Mouse (Mus musculus) liver, embryonic 12.5 days (tissue): ENCODE data around the gene Foxn3. TPM values are rescaled to one million over a fixed set of nuclear protein-coding genes. Genes with fewer than 3 reads are reported as not detected.

Source experiments
- ATAC-seq: fragments of 200-750 bp; cut with Nextera tagmentation; 2 replicates; pipeline ENCODE4 v1.8.0; 2017; ENCODE audit warnings: moderate number of reproducible peaks, mild to moderate bottlenecking, moderate library complexity
- H3K27ac ChIP-seq: fragments of 300-500 bp; sonication (generic); 2 replicates; pipeline ENCODE4 v1.5.1; 2016; ENCODE audit warnings: mild to moderate bottlenecking
- H3K27me3 ChIP-seq: fragments of 300-500 bp; sonication (generic); replicated peaks from 2 replicates; pipeline ENCODE4 v1.6.1; 2016; ENCODE audit warnings: mild to moderate bottlenecking, moderate library complexity
- H3K36me3 ChIP-seq: fragments of 300-500 bp; sonication (generic); 2 replicates; pipeline ENCODE4 v1.6.1; 2016; ENCODE audit warnings: mild to moderate bottlenecking, moderate library complexity
- H3K4me1 ChIP-seq: fragments of 300-500 bp; sonication (generic); 2 replicates; pipeline ENCODE4 v1.6.1; 2016
- H3K4me2 ChIP-seq: fragments of 300-500 bp; sonication (generic); 2 replicates; pipeline ENCODE4 v1.6.1; 2016; ENCODE audit warnings: mild to moderate bottlenecking, moderate library complexity
- H3K4me3 ChIP-seq: fragments of 300-500 bp; sonication (generic); 2 replicates; pipeline ENCODE4 v1.5.1; 2016; ENCODE audit warnings: mild to moderate bottlenecking, moderate library complexity
- H3K9ac ChIP-seq: fragments of 300-500 bp; sonication (generic); 2 replicates; pipeline ENCODE4 v1.6.1; 2016; ENCODE audit warnings: mild to moderate bottlenecking, moderate library complexity
- H3K9me3 ChIP-seq: fragments of 300-500 bp; sonication (generic); replicated peaks from 2 replicates; pipeline ENCODE4 v1.6.1; 2016; ENCODE audit warnings: mild to moderate bottlenecking, moderate library complexity
- WGBS: fragments of 180-500 bp; shearing (Covaris S2); methylation state at CpG from one replicate; pipeline ENCODE4 v1.1.7; 2016; ENCODE audit not compliant: insufficient replicate concordance; 5-methylcytosine and 5-hydroxymethylcytosine counted together
- polyA plus RNA-seq: library from polyadenylated mRNA; unstranded; fragments of >200 nt; fragmentation: Nextera tagmentation; extraction: Ambion mirVana; gene quantifications from 2 replicates; pipeline ENCODE4 v1.2.1, GENCODE M21; 2016

Foxn3 gene
- polyA plus RNA-seq, 1 experiment from 2014 or later = 25.8 TPM

DNA sequence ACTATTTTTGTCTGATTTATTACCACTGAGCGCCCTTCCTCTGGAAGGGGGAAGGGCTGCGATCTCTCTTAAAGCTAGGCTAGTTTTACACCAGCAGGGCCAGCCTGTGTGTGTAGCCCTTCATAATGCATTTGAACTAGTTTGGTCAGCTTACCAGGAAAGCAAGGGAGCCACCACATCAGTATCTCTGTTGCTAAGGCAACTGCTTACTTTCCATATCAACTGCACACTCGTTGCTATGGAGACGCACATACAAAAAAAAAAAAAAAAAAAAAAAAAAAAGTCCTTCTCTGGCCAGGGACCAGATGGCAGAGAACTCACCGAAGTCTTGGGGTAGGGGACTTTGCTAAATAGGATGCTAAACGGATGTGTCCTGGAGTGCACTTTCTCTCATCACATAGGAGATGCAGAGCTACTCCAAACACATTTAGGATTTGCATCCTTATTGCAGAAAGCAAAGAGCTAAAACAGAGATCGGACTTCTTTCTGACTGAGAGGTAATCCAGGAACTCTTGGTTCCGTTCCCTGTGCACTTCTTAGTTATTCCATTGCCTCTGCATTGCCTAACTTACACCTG, 187.4 kb downstream of the Foxn3 start:
- WGBS = 76% methylated on average over 8 of the region's 8 CpGs
- H3K27me3 ChIP-seq = no peaks in the 10 kb centered on the region
- no peak overlapping the region for H3K9ac ChIP-seq
- no peak overlapping the region for H3K27ac ChIP-seq
- no peaks in the 10 kb centered on the region for H3K9me3 ChIP-seq
- H3K4me1 ChIP-seq = peaks cover 37% of the 10 kb centered on the region
- ATAC-seq = no peak
- no peak overlapping the region for H3K4me3 ChIP-seq
- peaks cover 9% of the 10 kb centered on the region; the same call in 1 of the 2 replicates for H3K36me3 ChIP-seq
- no peak overlapping the region for H3K4me2 ChIP-seq

DNA sequence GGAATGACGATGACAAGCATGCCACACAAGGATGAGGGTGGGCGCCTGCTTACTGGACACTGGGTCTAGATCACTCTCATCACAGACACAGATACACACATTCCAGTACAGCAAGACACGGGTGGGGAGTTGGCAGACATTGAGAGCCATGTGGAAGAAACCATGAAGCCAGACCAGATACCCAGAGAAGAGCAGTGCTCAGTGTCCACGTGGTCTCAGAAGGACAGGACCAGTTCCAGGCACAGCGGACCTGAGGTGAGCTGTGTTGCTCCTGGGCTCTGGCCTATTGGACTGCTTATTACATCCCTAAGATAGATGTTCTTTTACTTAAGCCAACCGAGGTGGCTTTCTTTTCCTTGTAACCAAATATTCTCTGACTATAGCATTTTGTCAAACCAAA, 188.0 kb downstream of the Foxn3 start:
- Histone ChIP-seq H3K4me1 (peaks cover 34% of the 10 kb centered on the region), H3K9ac (no peak overlapping the region), H3K27me3 (no peaks in the 10 kb centered on the region), H3K4me3 (no peak overlapping the region), H3K4me2 (no peak overlapping the region), H3K9me3 (no peaks in the 10 kb centered on the region), H3K36me3 (peaks cover 9% of the 10 kb centered on the region; the same call in 1 of the 2 replicates), H3K27ac (no peak overlapping the region)
- WGBS = 76% methylated on average over 6 of the region's 6 CpGs
- ATAC-seq = no peak

DNA sequence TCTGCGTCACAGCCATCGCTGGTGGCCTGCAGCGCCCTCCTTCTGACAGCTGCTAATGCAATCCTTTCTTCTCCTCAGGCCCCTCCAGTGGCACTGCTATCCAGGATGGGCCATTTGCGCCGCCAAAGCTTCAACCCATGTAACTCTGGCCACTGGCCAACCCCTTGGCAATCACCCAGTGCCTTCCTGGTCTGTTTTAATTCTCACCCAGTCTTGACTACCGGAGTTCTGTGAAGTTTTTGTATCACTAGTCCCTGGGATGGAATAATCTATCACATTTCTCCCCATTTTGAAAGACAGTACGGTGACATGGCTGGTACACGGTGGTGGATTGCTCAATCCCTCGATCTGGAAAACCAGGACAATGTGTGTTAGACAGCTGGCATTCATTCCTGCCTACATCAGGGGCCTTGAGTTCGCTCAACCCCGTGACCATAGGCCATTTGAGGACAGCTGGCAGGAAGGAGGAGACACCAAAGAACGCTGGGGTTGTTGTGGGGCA, 189.2 kb downstream of the Foxn3 start:
- peaks cover 9% of the 10 kb centered on the region; the same call in 1 of the 2 replicates for H3K36me3 ChIP-seq
- no peak overlapping the region for H3K4me2 ChIP-seq
- no peaks in the 10 kb centered on the region for H3K9me3 ChIP-seq
- peaks cover 26% of the 10 kb centered on the region for H3K4me1 ChIP-seq
- no peak overlapping the region for H3K4me3 ChIP-seq
- H3K9ac ChIP-seq = no peak overlapping the region
- no peak overlapping the region for H3K27ac ChIP-seq
- 76% methylated on average over 12 of the region's 12 CpGs for WGBS
- ATAC-seq = no peak
- no peaks in the 10 kb centered on the region for H3K27me3 ChIP-seq

DNA sequence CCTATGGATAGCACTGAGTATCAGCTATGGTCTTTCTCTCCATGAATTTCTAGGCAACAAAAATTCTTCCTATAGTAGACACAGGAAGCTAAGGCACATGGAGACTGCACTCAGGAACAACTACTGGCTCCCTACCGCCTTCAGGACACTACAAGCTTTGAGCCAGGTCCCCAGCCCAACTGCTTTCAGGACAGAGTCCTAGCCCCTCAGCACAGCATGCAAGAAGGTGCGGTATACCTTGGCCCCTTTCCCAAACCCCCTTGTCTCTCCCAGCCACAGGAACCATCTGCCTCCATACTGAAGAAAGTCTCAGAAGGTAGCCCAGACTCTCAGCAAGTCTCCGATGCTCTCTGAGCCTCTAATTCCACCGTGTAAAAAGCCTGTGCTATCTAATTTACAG, 189.8 kb downstream of the Foxn3 start:
- Histone ChIP-seq H3K9ac (no peak overlapping the region), H3K4me1 (peaks cover 20% of the 10 kb centered on the region), H3K27me3 (no peaks in the 10 kb centered on the region), H3K9me3 (no peaks in the 10 kb centered on the region), H3K27ac (no peak overlapping the region), H3K4me2 (no peak overlapping the region), H3K36me3 (peaks cover 9% of the 10 kb centered on the region; the same call in 1 of the 2 replicates), H3K4me3 (no peak overlapping the region)
- no peak for ATAC-seq
- 67% methylated on average over 4 of the region's 4 CpGs for WGBS

DNA sequence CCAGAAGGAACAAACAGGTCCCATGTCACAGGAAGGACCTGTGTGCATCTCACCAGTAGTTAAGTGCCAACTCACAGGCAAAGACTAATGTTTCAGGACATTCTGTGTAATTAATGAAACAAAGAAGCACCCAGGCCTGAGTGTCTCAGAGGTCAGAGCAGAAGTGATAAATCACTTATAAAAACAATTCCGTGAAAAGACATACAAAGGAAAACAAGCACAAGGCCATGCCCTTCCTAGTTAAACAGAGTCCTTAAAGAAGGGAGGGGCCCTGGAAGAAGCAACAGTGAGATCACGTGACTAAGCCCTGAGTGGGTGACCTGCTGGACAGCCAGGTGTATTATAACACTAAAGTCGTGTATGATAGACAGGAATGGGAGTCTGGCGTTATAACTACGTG, 191.9 kb downstream of the Foxn3 start:
- H3K4me2 ChIP-seq = no peak overlapping the region
- H3K9me3 ChIP-seq = no peaks in the 10 kb centered on the region
- H3K27ac ChIP-seq = no peak overlapping the region
- no peak for ATAC-seq
- H3K36me3 ChIP-seq = peaks cover 9% of the 10 kb centered on the region; the same call in 1 of the 2 replicates
- H3K27me3 ChIP-seq = no peaks in the 10 kb centered on the region
- no peaks in the 10 kb centered on the region for H3K4me1 ChIP-seq
- no peak overlapping the region for H3K9ac ChIP-seq
- 61% methylated on average over 5 of the region's 5 CpGs for WGBS
- no peak overlapping the region for H3K4me3 ChIP-seq

DNA sequence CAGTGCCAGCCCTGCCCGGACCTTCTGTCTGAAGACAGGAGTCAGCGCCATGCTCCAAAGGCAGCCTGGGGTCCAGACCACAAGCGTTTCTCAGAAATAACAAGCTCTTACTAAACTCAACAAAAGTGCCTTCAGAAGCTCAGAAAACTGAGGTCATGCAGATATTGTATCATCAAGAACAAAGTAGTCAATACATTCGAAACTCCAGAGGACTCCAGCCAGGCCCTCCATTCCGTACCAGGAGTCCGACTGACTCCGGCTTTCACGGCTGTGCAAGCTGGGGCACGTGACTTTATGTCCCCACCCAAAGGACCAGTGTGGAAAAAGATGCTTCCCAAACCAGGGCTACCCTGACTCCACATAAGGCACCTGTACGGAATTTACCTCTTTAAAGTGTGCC, 195.1 kb downstream of the Foxn3 start:
- H3K36me3 ChIP-seq = no peaks in the 10 kb centered on the region
- WGBS = 89% methylated on average over 10 of the region's 10 CpGs
- H3K9me3 ChIP-seq = no peaks in the 10 kb centered on the region
- peaks cover 7% of the 10 kb centered on the region for H3K4me1 ChIP-seq
- ATAC-seq = no peak
- no peak overlapping the region for H3K27ac ChIP-seq
- no peak overlapping the region for H3K4me3 ChIP-seq
- no peak overlapping the region for H3K9ac ChIP-seq
- no peaks in the 10 kb centered on the region for H3K27me3 ChIP-seq
- H3K4me2 ChIP-seq = no peak overlapping the region

DNA sequence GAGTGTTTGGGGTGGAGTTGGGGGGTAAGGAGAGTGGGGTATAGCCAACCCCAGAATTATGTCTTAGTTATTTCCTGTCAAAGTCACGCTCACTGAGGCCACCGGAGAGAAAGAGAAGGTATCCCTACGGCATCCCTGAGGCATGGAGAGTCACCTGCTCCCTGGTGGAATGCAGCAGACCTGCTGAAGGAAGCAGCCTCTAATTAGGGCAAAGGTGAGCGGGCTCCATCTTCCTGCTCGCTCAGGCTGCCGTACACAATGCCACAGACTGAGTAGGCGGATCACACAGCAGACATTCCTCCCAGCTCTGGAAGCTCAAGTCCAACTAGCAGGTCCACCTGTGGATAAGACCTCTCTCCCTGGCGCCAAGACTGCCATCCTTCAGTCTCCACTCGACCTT, 197.4 kb downstream of the Foxn3 start:
- no peak overlapping the region for H3K9ac ChIP-seq
- H3K27ac ChIP-seq = no peak overlapping the region
- 85% methylated on average over 9 of the region's 9 CpGs for WGBS
- H3K4me1 ChIP-seq = peaks cover 30% of the 10 kb centered on the region
- H3K36me3 ChIP-seq = no peaks in the 10 kb centered on the region
- no peak for ATAC-seq
- H3K9me3 ChIP-seq = no peaks in the 10 kb centered on the region
- H3K4me3 ChIP-seq = no peak overlapping the region
- no peaks in the 10 kb centered on the region for H3K27me3 ChIP-seq
- H3K4me2 ChIP-seq = no peak overlapping the region

DNA sequence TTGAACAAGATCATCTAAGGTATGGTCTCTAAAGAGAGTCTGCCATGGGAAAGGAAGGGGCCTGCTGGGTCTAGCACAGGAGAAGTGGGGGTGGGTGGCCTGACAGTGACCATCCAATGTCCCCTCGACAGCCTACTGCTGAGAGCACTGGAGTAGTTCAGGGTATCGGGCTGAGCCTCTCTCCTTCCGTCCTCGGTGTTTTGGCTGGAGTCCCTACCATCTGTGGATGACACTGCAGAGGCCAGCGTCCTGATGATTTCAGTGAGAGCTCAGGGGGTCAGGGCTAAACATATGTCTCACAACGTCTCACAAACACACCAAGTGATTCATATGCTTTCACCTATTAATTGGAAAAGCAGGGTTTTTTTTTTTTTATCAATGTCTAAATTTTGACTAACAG, 199.2 kb downstream of the Foxn3 start:
- Histone ChIP-seq H3K27me3 (no peaks in the 10 kb centered on the region), H3K27ac (no peak overlapping the region), H3K9me3 (no peaks in the 10 kb centered on the region), H3K4me3 (no peak overlapping the region), H3K36me3 (no peaks in the 10 kb centered on the region), H3K4me1 (peaks cover 36% of the 10 kb centered on the region), H3K4me2 (no peak overlapping the region), H3K9ac (no peak overlapping the region)
- no peak for ATAC-seq
- 77% methylated on average over 6 of the region's 6 CpGs for WGBS

DNA sequence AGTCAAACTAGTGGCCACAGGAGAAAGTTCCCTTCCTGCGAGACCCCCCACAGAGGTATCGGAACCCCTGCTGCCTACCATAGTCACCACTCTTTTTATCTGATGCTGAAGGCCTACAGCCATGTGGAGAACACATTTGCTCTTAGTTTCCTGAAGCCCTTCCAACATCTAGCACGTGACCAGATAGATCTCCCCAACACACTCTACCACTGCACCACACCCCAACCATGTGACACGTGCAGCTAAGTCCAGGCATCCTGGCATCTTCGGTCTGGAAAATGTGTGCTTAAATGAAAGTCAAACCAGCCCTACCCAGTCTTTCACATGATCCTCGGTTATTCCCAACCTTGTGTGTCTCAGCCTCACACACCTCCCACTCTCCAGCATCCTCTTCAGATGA, 200.4 kb downstream of the Foxn3 start:
- H3K36me3 ChIP-seq = no peaks in the 10 kb centered on the region
- H3K4me2 ChIP-seq = no peak overlapping the region
- 75% methylated on average over 6 of the region's 6 CpGs for WGBS
- H3K4me3 ChIP-seq = no peak overlapping the region
- peaks cover 36% of the 10 kb centered on the region for H3K4me1 ChIP-seq
- H3K9me3 ChIP-seq = no peaks in the 10 kb centered on the region
- no peak overlapping the region for H3K9ac ChIP-seq
- H3K27me3 ChIP-seq = no peaks in the 10 kb centered on the region
- no peak overlapping the region for H3K27ac ChIP-seq
- ATAC-seq = no peak; the same call in 1 of the 2 replicates

DNA sequence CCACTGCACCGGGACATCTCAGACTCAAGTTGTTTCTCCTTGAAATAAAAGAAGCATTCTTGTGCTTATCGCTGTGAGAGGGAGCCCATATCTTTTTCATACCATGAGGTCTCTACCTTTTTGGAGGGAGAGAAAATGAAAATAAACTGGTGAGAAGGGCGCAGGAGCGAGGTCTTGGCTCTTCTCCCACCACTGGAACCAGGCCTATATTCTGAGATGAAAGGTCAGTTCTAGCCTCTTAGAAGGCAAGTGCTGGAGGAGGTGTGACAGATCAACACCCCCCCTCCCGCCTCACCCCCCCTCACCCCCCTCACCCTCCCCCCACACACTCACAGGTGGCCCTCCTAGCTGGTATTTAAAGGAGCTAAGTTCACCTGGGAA, 201.6 kb downstream of the Foxn3 start:
- no peak overlapping the region for H3K4me2 ChIP-seq
- no peaks in the 10 kb centered on the region for H3K27me3 ChIP-seq
- H3K9ac ChIP-seq = no peak overlapping the region
- ATAC-seq = no peak
- H3K27ac ChIP-seq = no peak overlapping the region
- H3K9me3 ChIP-seq = no peaks in the 10 kb centered on the region
- H3K36me3 ChIP-seq = no peaks in the 10 kb centered on the region
- H3K4me1 ChIP-seq = peaks cover 36% of the 10 kb centered on the region
- 81% methylated on average over 4 of the region's 5 CpGs for WGBS
- H3K4me3 ChIP-seq = no peak overlapping the region

DNA sequence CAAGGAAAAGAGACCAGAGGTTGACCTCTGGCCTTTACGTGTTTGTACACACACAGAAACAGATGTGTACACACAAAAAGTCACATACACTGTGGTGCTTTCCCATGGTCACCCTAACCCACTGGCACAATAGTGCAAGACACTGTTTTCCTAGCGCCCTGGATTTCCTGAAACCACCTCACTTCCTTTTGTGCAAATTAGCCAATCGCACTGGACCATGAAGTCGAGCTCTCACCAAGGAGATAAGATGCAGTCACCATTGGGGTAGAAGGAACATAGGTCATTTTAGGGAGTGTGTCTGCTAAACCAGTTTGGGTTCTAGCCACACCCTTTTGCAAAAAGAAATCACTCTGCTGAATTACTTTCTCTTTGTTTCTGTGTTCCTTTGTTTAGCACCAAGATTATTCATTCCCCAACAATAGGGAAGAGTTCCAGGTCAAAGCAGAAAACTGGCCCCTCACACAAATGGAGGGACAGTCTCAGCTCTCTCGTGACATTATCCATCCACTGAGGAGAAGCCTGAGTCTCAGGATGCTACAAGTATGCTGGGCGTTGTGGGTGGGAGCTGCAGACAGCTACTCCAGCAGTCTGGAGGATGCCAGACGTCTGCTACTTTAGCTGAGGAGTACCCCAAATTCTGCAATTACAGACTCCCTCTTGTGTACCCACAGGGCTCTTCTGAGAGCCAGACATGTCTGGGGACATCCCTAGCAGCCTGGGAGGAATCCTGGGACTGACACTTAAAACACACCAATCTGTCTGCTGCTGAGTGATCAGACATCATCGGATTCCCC, 202.2 kb downstream of the Foxn3 start:
- H3K9ac ChIP-seq = no peak overlapping the region
- no peak overlapping the region for H3K4me2 ChIP-seq
- peaks cover 39% of the 10 kb centered on the region for H3K4me1 ChIP-seq
- no peaks in the 10 kb centered on the region for H3K27me3 ChIP-seq
- no peak overlapping the region for H3K4me3 ChIP-seq
- 61% methylated on average over 8 of the region's 8 CpGs for WGBS
- no peaks in the 10 kb centered on the region for H3K36me3 ChIP-seq
- H3K9me3 ChIP-seq = no peaks in the 10 kb centered on the region
- no peak overlapping the region for H3K27ac ChIP-seq
- ATAC-seq = no peak

DNA sequence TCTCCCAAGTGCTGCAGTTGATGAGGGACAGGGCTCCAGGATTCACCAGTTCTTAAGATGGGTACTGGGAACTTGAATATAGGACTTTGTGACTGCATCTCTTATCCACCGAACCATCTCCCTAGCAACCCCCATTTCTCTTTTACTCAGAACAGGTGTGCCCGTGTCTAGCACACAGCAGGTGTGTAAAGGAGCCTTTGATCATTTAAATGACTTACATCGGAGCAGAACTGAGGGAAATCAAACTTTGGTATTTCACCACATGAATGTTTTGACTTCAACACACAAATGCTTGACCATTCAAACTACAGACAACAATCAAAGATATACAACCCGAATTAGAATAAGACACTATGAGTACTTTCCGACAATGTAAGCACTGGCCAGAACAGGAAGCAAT, 204.7 kb downstream of the Foxn3 start:
- H3K4me1 ChIP-seq = peaks cover 37% of the 10 kb centered on the region
- no peaks in the 10 kb centered on the region for H3K36me3 ChIP-seq
- no peak overlapping the region for H3K4me2 ChIP-seq
- H3K9me3 ChIP-seq = no peaks in the 10 kb centered on the region
- no peak overlapping the region for H3K27ac ChIP-seq
- no peak overlapping the region for H3K9ac ChIP-seq
- H3K4me3 ChIP-seq = no peak overlapping the region
- no peaks in the 10 kb centered on the region for H3K27me3 ChIP-seq
- 73% methylated on average over 5 of the region's 5 CpGs for WGBS
- no peak for ATAC-seq
